In the genomic region with DNA sequence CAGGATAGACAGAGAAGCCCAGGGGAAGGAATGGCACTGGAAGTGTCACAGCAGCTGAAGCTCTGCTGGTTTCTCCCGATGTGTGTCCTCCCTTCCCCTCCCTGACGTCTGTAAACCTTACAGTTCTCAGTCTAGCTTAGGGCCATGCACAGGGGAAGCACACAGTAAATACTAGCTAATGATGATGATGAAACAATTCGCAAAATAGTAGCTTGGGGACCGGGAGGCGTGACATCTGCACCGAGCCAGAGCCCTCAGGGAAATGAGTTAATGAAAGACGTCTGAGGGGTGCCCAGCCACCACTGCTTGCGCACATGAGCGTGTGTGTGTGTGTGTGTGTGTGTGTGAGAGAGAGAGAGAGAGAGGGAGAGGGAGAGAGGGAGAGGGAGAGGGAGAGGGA, we compare ENCODE assay signal across 2 mouse cellular contexts.
TF ChIP-seq lines count a peak whose summit lies in the region.

No protein-coding gene starts in this region.

TF ChIP-seq in CH12.LX, 34 proteins besides CTCF, POLR2A, EP300 and RAD21:
- TF ChIP-seq GABPA (IDR thresholded peaks at IDR 0.05; ENCODE audit: insufficient replicate concordance, low read depth, low read length): no peak
- no peak for TF ChIP-seq USF1 (IDR thresholded peaks at IDR 0.05; ENCODE audit: low read depth, low read length)
- no peak for TF ChIP-seq CHD2 (IDR thresholded peaks at IDR 0.05; ENCODE audit: low read length)
- TF ChIP-seq ZKSCAN1 (IDR thresholded peaks at IDR 0.05; ENCODE audit: borderline replicate concordance, low read depth, low read length): no peak
- no peak for TF ChIP-seq POLR2AphosphoS2 (IDR thresholded peaks at IDR 0.05; ENCODE audit: low read depth, low read length)
- no peak for TF ChIP-seq MXI1 (IDR thresholded peaks at IDR 0.05; ENCODE audit: low read depth, low read length)
- TF ChIP-seq PAX5 (IDR thresholded peaks at IDR 0.05; ENCODE audit: low read length): no peak
- no peak for TF ChIP-seq IRF4 (IDR thresholded peaks at IDR 0.05; ENCODE audit: low read depth, low read length)
- TF ChIP-seq NELFE (IDR thresholded peaks at IDR 0.05; ENCODE audit: low read depth, low read length): no peak
- no peak for TF ChIP-seq ETS1 (conservative IDR thresholded peaks at IDR 0.05; ENCODE audit: low read depth, low read length)
- no peak for TF ChIP-seq RCOR1 (conservative IDR thresholded peaks at IDR 0.05; ENCODE audit: low read depth, low read length)
- no peak for TF ChIP-seq MAZ (IDR thresholded peaks at IDR 0.05; ENCODE audit: low read depth, low read length)
- no peak for TF ChIP-seq TBP (conservative IDR thresholded peaks at IDR 0.05; ENCODE audit: low read depth, low read length)
- no peak for TF ChIP-seq MAX (IDR thresholded peaks at IDR 0.05; ENCODE audit: low read length)
- TF ChIP-seq UBTF (IDR thresholded peaks at IDR 0.05; ENCODE audit: low read depth, low read length): no peak

TF ChIP-seq in MEL, 35 proteins besides CTCF, POLR2A, EP300 and RAD21:
- no peak for TF ChIP-seq NRF1 (IDR thresholded peaks at IDR 0.05; ENCODE audit: insufficient read depth, low read depth, low read length, poor library complexity, severe bottlenecking)
- no peak for TF ChIP-seq MEF2A (IDR thresholded peaks at IDR 0.05; ENCODE audit: extremely low read depth, insufficient replicate concordance, low read depth, low read length, poor library complexity, severe bottlenecking)
- TF ChIP-seq POLR2AphosphoS2 (IDR thresholded peaks at IDR 0.05; ENCODE audit: low read length): no peak
- TF ChIP-seq SMC3 (IDR thresholded peaks at IDR 0.05; ENCODE audit: low read depth, low read length): no peak
- no peak for TF ChIP-seq NELFE (IDR thresholded peaks at IDR 0.05; ENCODE audit: low read depth, low read length)
